19 mouse cellular contexts compared by ENCODE assay signal in genomic region chr17:44370966-44371465, GRCm38 (mm10).
"Had no signal": no experiment of that assay in that cellular context is flagged by ENCODE, and none has a peak within 500 bp of the region (broad histone marks: within the 10 kb centered on the region; RNA-seq: fewer than 3 reads in every experiment).

No protein-coding gene starts in this region.

- H3K27me3 ChIP-seq: liver, embryonic 13.5 days; megakaryocyte, embryonic 14.5 days; midbrain, embryonic 13.5 days; neural tube, embryonic 13.5 days; stomach, embryonic 15.5 days had no signal

- H3K36me3 ChIP-seq: liver, embryonic 13.5 days; midbrain, embryonic 10.5 days; midbrain, embryonic 13.5 days; neural tube, embryonic 13.5 days; stomach, embryonic 15.5 days had no signal

- H3K4me3 ChIP-seq: left cerebral cortex, adult 2 months; liver, embryonic 13.5 days; midbrain, embryonic 10.5 days; midbrain, embryonic 13.5 days; myocyte; neural tube, embryonic 13.5 days; stomach, embryonic 15.5 days had no signal

- H3K9me3 ChIP-seq: liver, embryonic 13.5 days; midbrain, embryonic 13.5 days; stomach, embryonic 15.5 days had no signal

- H3K4me1 ChIP-seq: liver, embryonic 13.5 days; megakaryocyte, embryonic 14.5 days; midbrain, embryonic 10.5 days; midbrain, embryonic 13.5 days; neural tube, embryonic 13.5 days; stomach, embryonic 15.5 days had no signal

- H3K27ac ChIP-seq: hindbrain, postnatal 0 days; left cerebral cortex, adult 2 months; liver, embryonic 13.5 days; midbrain, embryonic 10.5 days; midbrain, embryonic 13.5 days; neural tube, embryonic 13.5 days; stomach, embryonic 15.5 days had no signal

- ATAC-seq: hindbrain, postnatal 0 days; inflammation-experienced regulatory T-cells, adult 6 months; intestine, embryonic 16.5 days; midbrain, embryonic 13.5 days; midbrain, embryonic 16.5 days had no signal

- DNase-seq: kidney, adult 18-20 months; layer of hippocampus, postnatal 36 days; liver, embryonic 13.5 days; lung, postnatal 14 days; retina, postnatal 1 day; right cerebral cortex, postnatal 25 days; spleen, adult 18-20 months; thymus, postnatal 25 days had no signal

- H3K4me2 ChIP-seq: liver, embryonic 13.5 days; midbrain, embryonic 13.5 days; neural tube, embryonic 13.5 days; stomach, embryonic 15.5 days had no signal

- H3K9ac ChIP-seq: liver, embryonic 13.5 days; midbrain, embryonic 13.5 days; neural tube, embryonic 13.5 days; stomach, embryonic 15.5 days had no signal
